Mouse (Mus musculus): ENCODE data around the gene Dpep3. TPM values are rescaled to one million over a fixed set of nuclear protein-coding genes. Genes with fewer than 3 reads are reported as not detected.

The Dpep3 gene
- polyA plus RNA-seq, 1 experiment from 2014 or later: not detected

GRCm38 (mm10) chr8:105925123-105925522, 54.1 kb downstream of the Dpep3 start:
- H3K9me3 ChIP-seq (ENCODE audit: control insufficient read depth, low read depth, low read length): no peaks in the 10 kb centered on the region
- no peaks in the 10 kb centered on the region for H3K27me3 ChIP-seq (ENCODE audit: control insufficient read depth, insufficient read depth, low read length)
- H3K4me3 ChIP-seq (ENCODE audit: low read depth, low read length): no peak overlapping the region
- ATAC-seq (ENCODE audit: insufficient number of reproducible peaks, insufficient read depth, low FRiP score, low read depth): no peak
- peaks cover 13% of the 10 kb centered on the region for H3K36me3 ChIP-seq (ENCODE audit: control insufficient read depth, insufficient read depth, low read length)
- H3K27ac ChIP-seq (ENCODE audit: low read length): no peak overlapping the region
- no peak overlapping the region for H3K9ac ChIP-seq (replicated peaks; ENCODE audit: low read depth, low read length)
- H3K4me2 ChIP-seq (replicated peaks; ENCODE audit: low read depth, low read length): no peak overlapping the region
- no peaks in the 10 kb centered on the region for H3K4me1 ChIP-seq (ENCODE audit: control insufficient read depth, insufficient read depth, low read length)
- WGBS: 67% methylated on average over 3 of the region's 3 CpGs

Small RNA genes lying within 50 kb of the gene (microRNA-seq; reads per million reads assigned to microRNA genes)
- gene Mir7074: not detected

Other genes starting within 250 kb of the Dpep3 start
- gene Gfod2, start 220.8 kb downstream of the Dpep3 start, polyA plus RNA-seq (2014; fragmentation: Nextera tagmentation; extraction: Ambion mirVana): 14.4 and 14.5 TPM in 2 replicates
- gene Ranbp10, start 152.1 kb downstream of the Dpep3 start, polyA plus RNA-seq (2014; fragmentation: Nextera tagmentation; extraction: Ambion mirVana): 15.0 and 18.4 TPM in 2 replicates
- 0.30 TPM in 1 of 2 replicates, not detected in the other for gene Tsnaxip1, start 151.7 kb downstream of the Dpep3 start, polyA plus RNA-seq (2014; fragmentation: Nextera tagmentation; extraction: Ambion mirVana)
- 47.2 and 52.3 TPM in 2 replicates for gene Cenpt, start 126.2 kb downstream of the Dpep3 start, polyA plus RNA-seq (2014; fragmentation: Nextera tagmentation; extraction: Ambion mirVana)
- 51.4 and 56.4 TPM in 2 replicates for gene Thap11, start 124.3 kb downstream of the Dpep3 start, polyA plus RNA-seq (2014; fragmentation: Nextera tagmentation; extraction: Ambion mirVana)
- gene Nutf2, start 118.8 kb downstream of the Dpep3 start, polyA plus RNA-seq (2014; fragmentation: Nextera tagmentation; extraction: Ambion mirVana): 265 and 276 TPM in 2 replicates
- gene Edc4, start 98.5 kb downstream of the Dpep3 start, polyA plus RNA-seq (2014; fragmentation: Nextera tagmentation; extraction: Ambion mirVana): 34.4 and 36.9 TPM in 2 replicates
- 0.60 and 0.90 TPM in 2 replicates for gene Nrn1l, start 85.9 kb downstream of the Dpep3 start, polyA plus RNA-seq (2014; fragmentation: Nextera tagmentation; extraction: Ambion mirVana)
- 30.2 and 30.5 TPM in 2 replicates for gene Pskh1, start 79.0 kb downstream of the Dpep3 start, polyA plus RNA-seq (2014; fragmentation: Nextera tagmentation; extraction: Ambion mirVana)
- 0.67 and 0.98 TPM in 2 replicates for gene Ctrl, start 45.6 kb downstream of the Dpep3 start, polyA plus RNA-seq (2014; fragmentation: Nextera tagmentation; extraction: Ambion mirVana)
- gene Psmb10, start 41.0 kb downstream of the Dpep3 start, polyA plus RNA-seq (2014; fragmentation: Nextera tagmentation; extraction: Ambion mirVana): 40.0 and 42.6 TPM in 2 replicates
- 1.6 and 2.1 TPM in 2 replicates for gene Lcat, start 36.0 kb downstream of the Dpep3 start, polyA plus RNA-seq (2014; fragmentation: Nextera tagmentation; extraction: Ambion mirVana)
- 38.1 and 39.3 TPM in 2 replicates for gene Slc12a4, start 13.3 kb downstream of the Dpep3 start, polyA plus RNA-seq (2014; fragmentation: Nextera tagmentation; extraction: Ambion mirVana)
- gene Dus2, start 11.9 kb upstream of the Dpep3 start, polyA plus RNA-seq (2014; fragmentation: Nextera tagmentation; extraction: Ambion mirVana): 22.8 and 23.6 TPM in 2 replicates
- 0.29 TPM in 1 of 2 replicates, not detected in the other for gene Dpep2nb, start 26.5 kb upstream of the Dpep3 start, polyA plus RNA-seq (2014; fragmentation: Nextera tagmentation; extraction: Ambion mirVana)
- gene Ddx28, start 32.5 kb upstream of the Dpep3 start, polyA plus RNA-seq (2014; fragmentation: Nextera tagmentation; extraction: Ambion mirVana): 16.4 and 18.4 TPM in 2 replicates
- 9.6 and 10.5 TPM in 2 replicates for gene Nfatc3, start 79.4 kb upstream of the Dpep3 start, polyA plus RNA-seq (2014; fragmentation: Nextera tagmentation; extraction: Ambion mirVana)
- gene Esrp2, start 157.5 kb upstream of the Dpep3 start, polyA plus RNA-seq (2014; fragmentation: Nextera tagmentation; extraction: Ambion mirVana): 30.0 and 35.4 TPM in 2 replicates
- 3.9 and 4.0 TPM in 2 replicates for gene Pla2g15, start 171.0 kb upstream of the Dpep3 start, polyA plus RNA-seq (2014; fragmentation: Nextera tagmentation; extraction: Ambion mirVana)
- 60.4 and 65.6 TPM in 2 replicates for gene Slc7a6, start 189.4 kb upstream of the Dpep3 start, polyA plus RNA-seq (2014; fragmentation: Nextera tagmentation; extraction: Ambion mirVana)
- gene Slc7a6os, start 231.5 kb upstream of the Dpep3 start, polyA plus RNA-seq (2014; fragmentation: Nextera tagmentation; extraction: Ambion mirVana): 35.4 and 36.6 TPM in 2 replicates
- 46.2 and 47.2 TPM in 2 replicates for gene Prmt7, start 231.5 kb upstream of the Dpep3 start, polyA plus RNA-seq (2014; fragmentation: Nextera tagmentation; extraction: Ambion mirVana)